Mouse (Mus musculus) lung, postnatal 0 days (tissue): Measurements from ENCODE around the gene Tesk2. TPM values are rescaled to one million over a fixed set of nuclear protein-coding genes. Genes with fewer than 3 reads are reported as not detected.
"Not testable (repeated sequence)": the region's sequence is repeated elsewhere in the genome, so short reads cannot be mapped to it uniquely, and the experiment has no call there.

Experiments used
- ATAC-seq: fragments of 200-750 bp; cut with Nextera tagmentation; 2 replicates; pipeline ENCODE4 v1.8.0; 2017; ENCODE audit warnings: moderate library complexity
- DNase-seq: peaks from one replicate; pipeline ENCODE4 v3.0.0-alpha.2; 2016; ENCODE audit warnings: low spot score
- H3K27ac ChIP-seq: fragments of 300-500 bp; sonication (generic); 2 replicates; pipeline ENCODE4 v1.5.1; 2014; ENCODE audit warnings: antibody characterized with exemption, mild to moderate bottlenecking, low read length, mixed read lengths
- H3K27me3 ChIP-seq: fragments of 300-500 bp; sonication (generic); replicated peaks from 2 replicates; pipeline ENCODE4 v1.6.1; 2014; ENCODE audit warnings: low read length, mixed read lengths; ENCODE audit not compliant: insufficient read depth
- H3K36me3 ChIP-seq: fragments of 300-500 bp; sonication (generic); 2 replicates; pipeline ENCODE4 v1.6.1; 2014; ENCODE audit warnings: low read length, mixed read lengths; ENCODE audit not compliant: insufficient read depth
- H3K4me1 ChIP-seq: fragments of 300-500 bp; sonication (generic); 2 replicates; pipeline ENCODE4 v1.6.1; 2014; ENCODE audit warnings: antibody characterized with exemption, low read depth, low read length, mixed read lengths; ENCODE audit not compliant: insufficient read depth
- H3K4me2 ChIP-seq: fragments of 300-500 bp; sonication (generic); replicated peaks from 2 replicates; pipeline ENCODE4 v1.6.1; 2014; ENCODE audit warnings: low read depth, mild to moderate bottlenecking, low read length, moderate library complexity, mixed read lengths
- H3K4me3 ChIP-seq: fragments of 300-500 bp; sonication (generic); 2 replicates; pipeline ENCODE4 v1.5.1; 2014; ENCODE audit warnings: low read depth, low read length
- H3K9ac ChIP-seq: fragments of 300-500 bp; sonication (generic); replicated peaks from 2 replicates; pipeline ENCODE4 v1.6.1; 2014; ENCODE audit warnings: low read depth, mild to moderate bottlenecking
- H3K9me3 ChIP-seq: fragments of 300-500 bp; sonication (generic); 2 replicates; pipeline ENCODE4 v1.6.1; 2016; ENCODE audit warnings: low read length, mixed read lengths
- CTCF ChIP-seq: IDR thresholded peaks from 2 replicates; pipeline ENCODE4 v1.5.1; 2016; ENCODE audit warnings: antibody characterized with exemption, mild to moderate bottlenecking
- EP300 ChIP-seq: IDR thresholded peaks from 2 replicates; pipeline ENCODE4 v1.6.1; 2016; ENCODE audit warnings: antibody characterized with exemption, mild to moderate bottlenecking, control low read depth
- whole genome bisulfite sequencing: fragments of 180-500 bp; shearing (Covaris S2); extraction: QIAGEN DNeasy Blood & Tissue Kit; methylation state at CpG from one replicate; pipeline ENCODE4 v1.1.7; 2014; 5-methylcytosine and 5-hydroxymethylcytosine counted together
- polyA plus RNA-seq: library from polyadenylated mRNA; unstranded; fragments of >200 nt; fragmentation: Nextera tagmentation; extraction: Ambion mirVana; gene quantifications from 2 replicates; pipeline ENCODE4 v1.2.1, GENCODE M21; 2015

Tesk2 gene
- 4.0 and 4.3 TPM in 2 replicates for polyA plus RNA-seq

- ATAC-seq = peak; percentile 98
- TF ChIP-seq CTCF (no peak), EP300 (no peak)
- no peaks in the 10 kb centered on the region for H3K4me1 ChIP-seq
- H3K9ac ChIP-seq = peak within 1 kb of the TSS; percentile 65
- no peaks in the 10 kb centered on the region for H3K27me3 ChIP-seq
- H3K27ac ChIP-seq = peak within 1 kb of the TSS; percentile 85
- no peaks in the 10 kb centered on the region for H3K36me3 ChIP-seq
- WGBS = under 1% methylated on average over 33 of the region's 34 CpGs
- no peaks in the 10 kb centered on the region for H3K9me3 ChIP-seq
- peak; percentile 99 for DNase-seq
- peak within 1 kb of the TSS; percentile 84 for H3K4me2 ChIP-seq
- H3K4me3 ChIP-seq = peak within 1 kb of the TSS; percentile 73
Observed at GRCm38 (mm10) chr4:116720343-116721097, at the start of gene Tesk2. Gene Tesk2 (plus strand): TSS chr4:116720948.

GRCm38 (mm10) chr4:116672785-116673184, 48.0 kb upstream of the Tesk2 start:
- Histone ChIP-seq H3K4me3 (no peak overlapping the region), H3K4me2 (no peak overlapping the region), H3K9me3 (no peaks in the 10 kb centered on the region), H3K27ac (peak overlapping the region; percentile 43), H3K27me3 (no peaks in the 10 kb centered on the region), H3K36me3 (no peaks in the 10 kb centered on the region), H3K9ac (no peak overlapping the region), H3K4me1 (no peaks in the 10 kb centered on the region)
- ATAC-seq (peak; percentile 95), DNase-seq (peak; percentile 94)
- TF ChIP-seq EP300 = peak; percentile 53; the same call in 1 of the 2 replicates
- no peak for TF ChIP-seq CTCF
- 10% methylated on average over 2 of the region's 2 CpGs for WGBS

GRCm38 (mm10) chr4:116674761-116675160, 46.0 kb upstream of the Tesk2 start:
- not testable (repeated sequence) for ATAC-seq, H3K9me3 ChIP-seq, H3K36me3 ChIP-seq, H3K27ac ChIP-seq, H3K9ac ChIP-seq, DNase-seq, H3K4me1 ChIP-seq, H3K4me2 ChIP-seq, H3K4me3 ChIP-seq, H3K27me3 ChIP-seq
- WGBS = 95% methylated on average over 6 of the region's 6 CpGs

- DNase-seq (no peak), ATAC-seq (no peak)
- no peak for TF ChIP-seq CTCF
- no peak for TF ChIP-seq EP300
- no peak overlapping the region for H3K4me3 ChIP-seq
- H3K9ac ChIP-seq = no peak overlapping the region
- no peaks in the 10 kb centered on the region for H3K4me1 ChIP-seq
- no peaks in the 10 kb centered on the region for H3K36me3 ChIP-seq
- no peak overlapping the region for H3K27ac ChIP-seq
- H3K27me3 ChIP-seq = no peaks in the 10 kb centered on the region
- no peaks in the 10 kb centered on the region for H3K9me3 ChIP-seq
- no peak overlapping the region for H3K4me2 ChIP-seq
- WGBS = 83% methylated on average over 3 of the region's 3 CpGs
Observed at GRCm38 (mm10) chr4:116676027-116676426, 44.7 kb upstream of the Tesk2 start.

- no peaks in the 10 kb centered on the region for H3K4me1 ChIP-seq
- H3K9ac ChIP-seq = no peak overlapping the region
- H3K36me3 ChIP-seq = no peaks in the 10 kb centered on the region
- ATAC-seq = no peak
- 37% methylated on average over 1 of the region's 1 CpGs for WGBS
- DNase-seq = no peak
- no peaks in the 10 kb centered on the region for H3K9me3 ChIP-seq
- H3K27me3 ChIP-seq = no peaks in the 10 kb centered on the region
- H3K27ac ChIP-seq = no peak overlapping the region
- H3K4me3 ChIP-seq = no peak overlapping the region
- TF ChIP-seq CTCF (no peak), EP300 (no peak)
- H3K4me2 ChIP-seq = no peak overlapping the region
Observed at GRCm38 (mm10) chr4:116677808-116678207, 42.9 kb upstream of the Tesk2 start.

GRCm38 (mm10) chr4:116679141-116679540, 41.6 kb upstream of the Tesk2 start:
- Histone ChIP-seq H3K4me1 (no peaks in the 10 kb centered on the region), H3K9ac (no peak overlapping the region), H3K9me3 (no peaks in the 10 kb centered on the region), H3K36me3 (no peaks in the 10 kb centered on the region), H3K4me2 (no peak overlapping the region), H3K4me3 (no peak overlapping the region), H3K27me3 (no peaks in the 10 kb centered on the region), H3K27ac (no peak overlapping the region)
- ATAC-seq (no peak), DNase-seq (no peak)
- 63% methylated on average over 5 of the region's 5 CpGs for WGBS
- TF ChIP-seq EP300 (no peak), CTCF (no peak)

GRCm38 (mm10) chr4:116680521-116680920, 40.2 kb upstream of the Tesk2 start:
- H3K4me2 ChIP-seq, DNase-seq, H3K27ac ChIP-seq, H3K4me3 ChIP-seq, H3K4me1 ChIP-seq, H3K27me3 ChIP-seq, H3K9me3 ChIP-seq, H3K9ac ChIP-seq, H3K36me3 ChIP-seq, ATAC-seq: not testable (repeated sequence)
- 85% methylated on average over 4 of the region's 4 CpGs for WGBS
